Mouse (Mus musculus): Measurements from ENCODE around the gene Gbp3. TPM values are rescaled to one million over a fixed set of nuclear protein-coding genes. Genes with fewer than 3 reads are reported as not detected.

The Gbp3 gene
- total and polyA plus RNA-seq, 3 experiments: 0.35 to 0.85 TPM; not detected in 1

DNA sequence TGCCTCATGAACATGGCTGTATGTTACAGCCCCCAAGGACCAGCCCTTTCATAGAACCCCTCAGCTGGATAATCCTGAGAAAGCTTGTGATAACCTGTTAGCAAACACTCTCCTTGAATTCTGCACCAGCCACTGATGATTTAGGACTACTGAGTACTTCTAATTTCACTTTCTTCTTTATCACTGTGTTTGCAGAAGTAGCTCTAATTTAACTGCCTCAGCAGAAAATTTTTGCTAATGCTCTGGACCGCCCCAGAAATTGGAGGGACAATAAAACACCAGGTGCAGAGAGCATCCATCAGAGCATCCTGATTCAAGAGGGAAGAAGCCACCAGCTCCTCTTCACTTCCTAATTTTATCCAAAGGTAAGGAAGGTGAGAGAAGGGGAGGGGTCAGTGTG, 34.7 kb downstream of the Gbp3 start, which contains the start of gene Gbp2b:
Gene Gbp2b (plus strand): TSS at position 301 of the 400 bp plus-strand sequence.
- H3K36me3 ChIP-seq (ENCODE audit: control insufficient read depth in 1 of 2, insufficient read depth in 2 of 2, low read length in 2 of 2): no peaks in the 10 kb centered on the region
- H3K27ac ChIP-seq (ENCODE audit: control insufficient read depth, low read depth, low read length): no peak within 1 kb of the TSS
- H3K4me3 ChIP-seq (ENCODE audit: control insufficient read depth in 1 of 2, insufficient read depth in 1 of 2, low read depth in 2 of 2, low read length in 2 of 2): no peak within 1 kb of the TSS
- DNase-seq (ENCODE audit: low read depth, low spot score): no peak
- H3K27me3 ChIP-seq (ENCODE audit: control insufficient read depth in 1 of 2, insufficient read depth in 2 of 2, low read length in 2 of 2): no peaks in the 10 kb centered on the region
- H3K9ac ChIP-seq (ENCODE audit: control insufficient read depth, low read depth, low read length, poor library complexity, severe bottlenecking): no peak within 1 kb of the TSS
- H3K4me1 ChIP-seq (ENCODE audit: control insufficient read depth in 1 of 2, insufficient read depth in 2 of 2, low read length in 2 of 2): no peaks in the 10 kb centered on the region
- TF ChIP-seq RAD21 (IDR thresholded peaks at IDR 0.05; ENCODE audit: low read depth, low read length) (no peak), MAFK (IDR thresholded peaks at IDR 0.05; ENCODE audit: borderline replicate concordance, low read depth, low read length) (no peak), ZKSCAN1 (IDR thresholded peaks at IDR 0.05; ENCODE audit: low read depth, low read length) (no peak), MEF2A (IDR thresholded peaks at IDR 0.05; ENCODE audit: extremely low read depth, insufficient replicate concordance, low read depth, low read length, poor library complexity, severe bottlenecking) (no peak), TCF12 (IDR thresholded peaks at IDR 0.05; ENCODE audit: low read depth, low read length) (no peak), JUND (IDR thresholded peaks at IDR 0.05; ENCODE audit: low read depth, low read length) (no peak), TBP (IDR thresholded peaks at IDR 0.05; ENCODE audit: low read depth, low read length) (no peak), KAT2A (conservative IDR thresholded peaks at IDR 0.05; ENCODE audit: low read depth, low read length) (no peak), MYB (IDR thresholded peaks at IDR 0.05; ENCODE audit: low read depth, low read length) (no peak), UBTF (IDR thresholded peaks at IDR 0.05; ENCODE audit: borderline replicate concordance, insufficient read depth, low read depth, low read length) (no peak), POLR2A (IDR thresholded peaks at IDR 0.05; ENCODE audit: control insufficient read depth in 1 of 2, insufficient read depth in 1 of 2, low read depth in 1 of 2, low read length in 2 of 2, poor library complexity in 1 of 2) (no peak)
- no peaks in the 10 kb centered on the region for H3K9me3 ChIP-seq (replicated peaks; ENCODE audit: insufficient read depth, low read length)
- no peaks in the 10 kb centered on the region for H3K79me2 ChIP-seq (ENCODE audit: control insufficient read depth, insufficient read depth, low read length, poor library complexity)

DNA sequence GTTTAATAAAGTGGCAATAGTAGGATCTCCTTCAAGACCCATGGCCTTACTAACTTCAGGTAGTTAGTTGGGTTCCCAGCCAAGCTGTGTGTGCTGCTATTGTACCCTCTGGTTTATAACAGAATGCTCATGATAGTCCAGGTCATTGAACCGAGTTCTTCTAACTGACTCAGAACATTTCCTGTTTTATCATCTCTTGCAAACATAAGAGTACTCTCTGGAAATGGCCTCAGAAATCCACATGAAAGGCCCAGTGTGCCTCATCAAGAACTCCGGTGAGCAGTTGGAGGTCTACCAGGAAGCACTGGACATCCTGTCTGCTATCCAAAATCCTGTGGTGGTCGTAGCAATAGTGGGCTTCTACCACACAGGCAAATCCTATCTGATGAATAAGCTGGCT, 38.1 kb downstream of the Gbp3 start:
- Histone ChIP-seq H3K27me3 (ENCODE audit: control insufficient read depth in 1 of 2, insufficient read depth in 2 of 2, low read length in 2 of 2) (no peaks in the 10 kb centered on the region), H3K27ac (ENCODE audit: control insufficient read depth, low read depth, low read length) (no peak overlapping the region), H3K4me3 (ENCODE audit: control insufficient read depth in 1 of 2, insufficient read depth in 1 of 2, low read depth in 2 of 2, low read length in 2 of 2) (no peak overlapping the region), H3K9ac (ENCODE audit: control insufficient read depth, low read depth, low read length, poor library complexity, severe bottlenecking) (no peak overlapping the region), H3K36me3 (ENCODE audit: control insufficient read depth in 1 of 2, insufficient read depth in 2 of 2, low read length in 2 of 2) (no peaks in the 10 kb centered on the region), H3K79me2 (ENCODE audit: control insufficient read depth, insufficient read depth, low read length, poor library complexity) (no peaks in the 10 kb centered on the region), H3K4me1 (ENCODE audit: control insufficient read depth in 1 of 2, insufficient read depth in 2 of 2, low read length in 2 of 2) (no peaks in the 10 kb centered on the region), H3K9me3 (replicated peaks; ENCODE audit: insufficient read depth, low read length) (no peaks in the 10 kb centered on the region)
- TF ChIP-seq UBTF (IDR thresholded peaks at IDR 0.05; ENCODE audit: borderline replicate concordance, insufficient read depth, low read depth, low read length): no peak
- TF ChIP-seq POLR2A (IDR thresholded peaks at IDR 0.05; ENCODE audit: control insufficient read depth in 1 of 2, insufficient read depth in 1 of 2, low read depth in 1 of 2, low read length in 2 of 2, poor library complexity in 1 of 2): no peak
- TF ChIP-seq SIN3A (IDR thresholded peaks at IDR 0.05; ENCODE audit: low read length): no peak
- TF ChIP-seq ZMIZ1 (IDR thresholded peaks at IDR 0.05; ENCODE audit: low read depth, low read length): no peak
- no peak for TF ChIP-seq ZNF384 (IDR thresholded peaks at IDR 0.05; ENCODE audit: low read depth, low read length)
- TF ChIP-seq MAFK (IDR thresholded peaks at IDR 0.05; ENCODE audit: borderline replicate concordance, low read depth, low read length): no peak
- TF ChIP-seq ZC3H11A (IDR thresholded peaks at IDR 0.05; ENCODE audit: low read depth, low read length): no peak
- TF ChIP-seq POLR2AphosphoS5 (IDR thresholded peaks at IDR 0.05; ENCODE audit: borderline replicate concordance, low read depth, low read length): no peak
- no peak for TF ChIP-seq TAL1 (IDR thresholded peaks at IDR 0.05; ENCODE audit: low read length)
- TF ChIP-seq TBP (IDR thresholded peaks at IDR 0.05; ENCODE audit: low read depth, low read length): no peak
- no peak for TF ChIP-seq CTCF (IDR thresholded peaks at IDR 0.05 in 2 of 3, conservative IDR thresholded peaks at IDR 0.05 in 1 of 3; ENCODE audit: control insufficient read depth in 1 of 3, insufficient read depth in 1 of 3, low read depth in 2 of 3, low read length in 3 of 3, poor library complexity in 1 of 3, severe bottlenecking in 1 of 3)
- no peak for TF ChIP-seq USF2 (IDR thresholded peaks at IDR 0.05; ENCODE audit: borderline replicate concordance in 1 of 2, insufficient read depth in 1 of 2, low read depth in 1 of 2, low read length in 2 of 2)
- TF ChIP-seq RCOR1 (IDR thresholded peaks at IDR 0.05; ENCODE audit: low read depth, low read length): no peak
- TF ChIP-seq ZKSCAN1 (IDR thresholded peaks at IDR 0.05; ENCODE audit: low read depth, low read length): no peak
- TF ChIP-seq MEF2A (IDR thresholded peaks at IDR 0.05; ENCODE audit: extremely low read depth, insufficient replicate concordance, low read depth, low read length, poor library complexity, severe bottlenecking): no peak
- no peak for TF ChIP-seq NRF1 (IDR thresholded peaks at IDR 0.05; ENCODE audit: insufficient read depth, low read depth, low read length, poor library complexity, severe bottlenecking)
- TF ChIP-seq NELFE (IDR thresholded peaks at IDR 0.05; ENCODE audit: low read depth, low read length): no peak
- TF ChIP-seq MXI1 (IDR thresholded peaks at IDR 0.05; ENCODE audit: low read depth, low read length): no peak
- no peak for TF ChIP-seq TCF12 (IDR thresholded peaks at IDR 0.05; ENCODE audit: low read depth, low read length)
- no peak for DNase-seq (ENCODE audit: low read depth, low spot score)

Data from MEL (cell line).